Mouse (Mus musculus): ENCODE results near the gene Comt. TPM values are rescaled to one million over a fixed set of nuclear protein-coding genes. Genes with fewer than 3 reads are reported as not detected.

The Comt gene
- total and polyA plus RNA-seq, 3 experiments: 36.7 to 51.1 (median 47.5) TPM

- peak; percentile 17; the same call in 1 of the 2 replicates for ATAC-seq (ENCODE audit: extremely low read depth, insufficient number of reproducible peaks, low FRiP score, poor library complexity, severe bottlenecking)
- H3K27me3 ChIP-seq (ENCODE audit: insufficient read depth, low read length): no peaks in the 10 kb centered on the region
- peaks cover 74% of the 10 kb centered on the region for H3K4me1 ChIP-seq (ENCODE audit: insufficient read depth, low read depth, low read length)
- TF ChIP-seq TAL1 (conservative IDR thresholded peaks at IDR 0.05; ENCODE audit: low read depth, low read length) (no peak), POLR2AphosphoS5 (IDR thresholded peaks at IDR 0.05; ENCODE audit: insufficient replicate concordance, low read depth, low read length) (no peak), GATA2 (IDR thresholded peaks at IDR 0.05; ENCODE audit: borderline replicate concordance, low read depth, low read length) (no peak), GATA1 (IDR thresholded peaks at IDR 0.05; ENCODE audit: borderline replicate concordance, low read length) (no peak), CTCF (IDR thresholded peaks at IDR 0.05; ENCODE audit: low read depth, low read length) (no peak)
- DNase-seq (ENCODE audit: low spot score): no peak
- no peaks in the 10 kb centered on the region for H3K9me3 ChIP-seq (replicated peaks)
- peaks cover 84% of the 10 kb centered on the region for H3K36me3 ChIP-seq (replicated peaks)
- peak overlapping the region; percentile 46; the same call in 1 of the 2 replicates for H3K4me3 ChIP-seq (ENCODE audit: low read depth, low read length)
Measured at GRCm38 (mm10) chr16:18418756-18419602, 7.7 kb downstream of the Comt start.

DNA sequence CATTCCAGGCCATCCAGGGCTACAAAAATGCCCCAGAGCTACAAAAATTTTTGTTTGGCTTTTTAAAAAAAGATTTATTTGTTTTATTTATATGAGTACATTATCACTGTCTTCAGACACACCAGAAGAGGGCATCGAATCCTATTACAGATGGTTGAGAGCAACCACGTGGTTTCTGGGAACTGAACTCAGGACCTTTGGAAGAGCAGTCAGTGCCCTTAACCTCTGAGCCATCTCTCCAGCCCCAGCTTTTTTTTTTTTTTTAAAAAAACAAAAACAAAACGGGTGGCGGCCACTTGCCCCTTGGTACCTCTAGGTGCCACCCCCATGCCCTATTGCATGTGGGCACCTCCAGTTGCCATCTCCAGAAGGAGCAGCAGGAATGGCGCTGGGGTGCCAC, 9.2 kb downstream of the Comt start:
- Histone ChIP-seq H3K9me3 (replicated peaks) (no peaks in the 10 kb centered on the region), H3K36me3 (replicated peaks) (peaks cover 86% of the 10 kb centered on the region), H3K27me3 (ENCODE audit: insufficient read depth, low read length) (no peaks in the 10 kb centered on the region), H3K4me1 (ENCODE audit: insufficient read depth, low read depth, low read length) (peaks cover 80% of the 10 kb centered on the region), H3K4me3 (ENCODE audit: low read depth, low read length) (no peak overlapping the region)
- ATAC-seq (ENCODE audit: extremely low read depth, insufficient number of reproducible peaks, low FRiP score, poor library complexity, severe bottlenecking) (no peak), DNase-seq (ENCODE audit: low spot score) (no peak)
- no peak for TF ChIP-seq GATA1 (IDR thresholded peaks at IDR 0.05; ENCODE audit: borderline replicate concordance, low read length)
- TF ChIP-seq POLR2AphosphoS5 (IDR thresholded peaks at IDR 0.05; ENCODE audit: insufficient replicate concordance, low read depth, low read length): no peak
- no peak for TF ChIP-seq TAL1 (conservative IDR thresholded peaks at IDR 0.05; ENCODE audit: low read depth, low read length)

DNA sequence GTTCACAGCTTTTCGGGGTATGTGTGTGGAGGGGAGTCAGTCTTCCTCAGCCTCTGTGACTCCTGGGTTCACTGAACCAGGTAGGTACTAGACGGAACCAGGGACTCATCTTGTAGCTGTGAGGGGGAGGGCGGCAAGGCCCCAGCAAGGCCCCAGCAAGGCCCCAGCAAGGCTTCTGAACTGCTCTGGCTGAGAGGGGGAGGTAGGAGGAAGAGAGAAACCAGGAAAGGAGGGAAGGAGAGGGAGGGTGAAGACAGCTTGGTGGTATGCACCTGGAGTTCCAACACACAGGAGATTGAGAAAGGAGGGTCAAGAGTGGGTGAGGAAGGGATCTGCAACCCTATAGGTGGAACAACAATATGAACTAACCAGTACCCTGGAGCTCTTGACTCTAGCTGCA, 9.8 kb downstream of the Comt start:
- H3K9me3 ChIP-seq (replicated peaks): no peaks in the 10 kb centered on the region
- peaks cover 86% of the 10 kb centered on the region for H3K36me3 ChIP-seq (replicated peaks)
- peaks cover 82% of the 10 kb centered on the region for H3K4me1 ChIP-seq (ENCODE audit: insufficient read depth, low read depth, low read length)
- H3K27me3 ChIP-seq (ENCODE audit: insufficient read depth, low read length): no peaks in the 10 kb centered on the region
- no peak for TF ChIP-seq GATA1 (IDR thresholded peaks at IDR 0.05; ENCODE audit: borderline replicate concordance, low read length)
- no peak for TF ChIP-seq POLR2AphosphoS5 (IDR thresholded peaks at IDR 0.05; ENCODE audit: insufficient replicate concordance, low read depth, low read length)
- TF ChIP-seq GATA2 (IDR thresholded peaks at IDR 0.05; ENCODE audit: borderline replicate concordance, low read depth, low read length): no peak
- TF ChIP-seq TAL1 (conservative IDR thresholded peaks at IDR 0.05; ENCODE audit: low read depth, low read length): no peak
- TF ChIP-seq CTCF (IDR thresholded peaks at IDR 0.05; ENCODE audit: low read depth, low read length): no peak
- DNase-seq (ENCODE audit: low spot score) (no peak), ATAC-seq (ENCODE audit: extremely low read depth, insufficient number of reproducible peaks, low FRiP score, poor library complexity, severe bottlenecking) (no peak)
- H3K4me3 ChIP-seq (ENCODE audit: low read depth, low read length): no peak overlapping the region

- no peaks in the 10 kb centered on the region for H3K9me3 ChIP-seq (replicated peaks)
- TF ChIP-seq TAL1 (conservative IDR thresholded peaks at IDR 0.05; ENCODE audit: low read depth, low read length) (no peak), GATA1 (IDR thresholded peaks at IDR 0.05; ENCODE audit: borderline replicate concordance, low read length) (no peak), POLR2AphosphoS5 (IDR thresholded peaks at IDR 0.05; ENCODE audit: insufficient replicate concordance, low read depth, low read length) (no peak), CTCF (IDR thresholded peaks at IDR 0.05; ENCODE audit: low read depth, low read length) (no peak), GATA2 (IDR thresholded peaks at IDR 0.05; ENCODE audit: borderline replicate concordance, low read depth, low read length) (no peak)
- DNase-seq (ENCODE audit: low spot score): no peak
- ATAC-seq (ENCODE audit: extremely low read depth, insufficient number of reproducible peaks, low FRiP score, poor library complexity, severe bottlenecking): no peak
- no peaks in the 10 kb centered on the region for H3K27me3 ChIP-seq (ENCODE audit: insufficient read depth, low read length)
- H3K36me3 ChIP-seq (replicated peaks): peaks cover 87% of the 10 kb centered on the region
- peaks cover 84% of the 10 kb centered on the region for H3K4me1 ChIP-seq (ENCODE audit: insufficient read depth, low read depth, low read length)
- no peak overlapping the region for H3K4me3 ChIP-seq (ENCODE audit: low read depth, low read length)
Measured at GRCm38 (mm10) chr16:18416094-18416761, 10.4 kb downstream of the Comt start.

DNA sequence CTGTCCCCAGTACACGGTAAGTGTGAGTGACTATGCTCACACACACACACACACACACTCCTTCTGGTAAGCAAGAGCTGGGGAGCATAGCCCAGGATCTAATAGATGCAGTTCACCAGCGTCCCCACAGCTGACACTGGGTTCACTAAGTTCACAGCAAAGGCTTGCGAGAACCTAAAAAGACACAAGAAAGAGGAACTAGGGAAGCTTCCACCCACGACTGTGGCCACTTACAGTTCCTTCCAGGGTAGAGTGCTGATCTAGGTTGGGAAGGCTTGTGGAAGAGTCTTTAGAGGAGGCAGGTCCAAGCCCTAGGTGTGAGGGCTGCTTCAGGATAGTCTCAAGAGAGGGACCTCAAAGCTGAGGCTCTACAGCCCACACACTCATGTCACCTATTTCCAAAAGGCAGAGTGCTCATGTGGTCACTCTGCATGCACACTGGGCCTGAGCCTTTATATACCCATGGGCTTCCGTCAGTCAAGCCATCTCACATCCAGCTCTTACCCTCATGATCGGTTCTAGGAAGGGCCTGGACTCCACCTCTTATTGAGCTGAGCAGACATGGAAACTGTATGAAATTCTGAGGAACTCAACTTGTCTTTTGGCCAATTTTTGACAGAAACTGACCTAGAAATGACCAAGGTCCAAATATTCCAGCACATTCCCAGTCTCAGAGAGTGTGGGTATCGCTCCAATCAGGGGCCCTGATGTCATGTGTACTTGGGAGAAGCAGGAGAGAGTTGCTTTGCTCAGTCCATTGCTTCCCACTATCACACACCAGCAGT, 13.4 kb downstream of the Comt start:
- Histone ChIP-seq H3K9me3 (replicated peaks) (no peaks in the 10 kb centered on the region), H3K27me3 (ENCODE audit: insufficient read depth, low read length) (no peaks in the 10 kb centered on the region), H3K4me1 (ENCODE audit: insufficient read depth, low read depth, low read length) (peaks cover 78% of the 10 kb centered on the region), H3K4me3 (ENCODE audit: low read depth, low read length) (no peak overlapping the region; the same call in 1 of the 2 replicates), H3K36me3 (replicated peaks) (peaks cover 93% of the 10 kb centered on the region)
- ATAC-seq (ENCODE audit: extremely low read depth, insufficient number of reproducible peaks, low FRiP score, poor library complexity, severe bottlenecking) (peak; percentile 29; the same call in 1 of the 2 replicates), DNase-seq (ENCODE audit: low spot score) (no peak)
- no peak for TF ChIP-seq TAL1 (conservative IDR thresholded peaks at IDR 0.05; ENCODE audit: low read depth, low read length)
- TF ChIP-seq POLR2AphosphoS5 (IDR thresholded peaks at IDR 0.05; ENCODE audit: insufficient replicate concordance, low read depth, low read length): no peak
- TF ChIP-seq GATA1 (IDR thresholded peaks at IDR 0.05; ENCODE audit: borderline replicate concordance, low read length): no peak
- no peak for TF ChIP-seq CTCF (IDR thresholded peaks at IDR 0.05; ENCODE audit: low read depth, low read length)
- TF ChIP-seq GATA2 (IDR thresholded peaks at IDR 0.05; ENCODE audit: borderline replicate concordance, low read depth, low read length): no peak
